Mouse (Mus musculus): Measurements from ENCODE around the gene Acp6. TPM values are rescaled to one million over a fixed set of nuclear protein-coding genes. Genes with fewer than 3 reads are reported as not detected.
A peak's percentile ranks its signal among the peaks of the same experiment; 100 is the strongest.

Gene Acp6
- polyA plus RNA-seq, 1 experiment from 2014 or later, result 54.0 TPM

DNA sequence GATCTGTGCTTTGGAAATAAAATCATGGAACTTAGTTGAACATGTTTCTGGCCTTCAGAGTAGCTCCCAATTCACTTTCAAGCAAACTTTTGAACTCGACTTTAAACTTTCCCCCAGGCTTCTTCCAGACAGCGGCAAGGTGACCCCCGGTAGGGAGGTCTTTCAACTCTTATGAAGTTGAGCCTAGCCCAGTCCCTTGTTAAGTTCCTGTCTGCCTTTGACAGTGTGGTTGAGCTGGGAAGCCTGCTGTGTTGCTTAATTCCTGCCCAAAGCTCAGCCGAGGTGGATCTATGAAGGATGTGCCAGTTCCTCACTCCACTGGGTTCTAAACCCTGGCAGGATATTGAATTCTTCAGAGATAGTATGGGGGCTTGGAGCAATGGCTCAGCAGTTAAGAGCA lies 3.2 kb downstream of the Acp6 start:
- no peak for DNase-seq (ENCODE audit: low spot score)
- Histone ChIP-seq H3K36me3 (peaks cover 14% of the 10 kb centered on the region), H3K4me3 (no peak overlapping the region), H3K27me3 (ENCODE audit: insufficient read depth, poor library complexity, severe bottlenecking) (no peaks in the 10 kb centered on the region), H3K27ac (no peak overlapping the region), H3K4me1 (peaks cover 19% of the 10 kb centered on the region), H3K9me3 (no peaks in the 10 kb centered on the region)
- WGBS, result 65% methylated on average over 4 of the region's 4 CpGs

DNA sequence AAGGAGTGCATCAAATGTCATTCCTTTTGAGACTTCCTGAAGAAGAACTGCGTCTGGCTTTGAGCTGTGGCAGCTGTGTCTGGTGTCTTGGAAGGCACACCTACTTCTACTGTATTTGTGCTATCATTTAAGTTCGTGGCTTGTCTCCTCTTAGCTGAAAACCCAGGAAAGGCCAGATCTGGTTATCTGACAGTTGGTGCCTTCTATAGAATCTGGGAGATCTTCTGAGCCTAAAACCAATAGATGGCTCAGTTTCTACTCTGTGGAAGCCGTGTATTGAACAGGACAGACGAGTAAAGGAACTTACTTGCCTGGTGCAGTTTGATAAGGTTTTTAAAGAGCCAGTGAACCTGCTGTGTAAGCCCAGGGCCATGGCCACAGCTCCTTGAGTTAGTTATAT lies 5.9 kb downstream of the Acp6 start:
- H3K27ac ChIP-seq, result no peak overlapping the region
- no peaks in the 10 kb centered on the region for H3K9me3 ChIP-seq
- peaks cover 31% of the 10 kb centered on the region for H3K36me3 ChIP-seq
- DNase-seq (ENCODE audit: low spot score), result no peak
- H3K4me3 ChIP-seq, result no peak overlapping the region
- 51% methylated on average over 4 of the region's 4 CpGs for WGBS
- peaks cover 19% of the 10 kb centered on the region for H3K4me1 ChIP-seq
- no peaks in the 10 kb centered on the region for H3K27me3 ChIP-seq (ENCODE audit: insufficient read depth, poor library complexity, severe bottlenecking)

DNA sequence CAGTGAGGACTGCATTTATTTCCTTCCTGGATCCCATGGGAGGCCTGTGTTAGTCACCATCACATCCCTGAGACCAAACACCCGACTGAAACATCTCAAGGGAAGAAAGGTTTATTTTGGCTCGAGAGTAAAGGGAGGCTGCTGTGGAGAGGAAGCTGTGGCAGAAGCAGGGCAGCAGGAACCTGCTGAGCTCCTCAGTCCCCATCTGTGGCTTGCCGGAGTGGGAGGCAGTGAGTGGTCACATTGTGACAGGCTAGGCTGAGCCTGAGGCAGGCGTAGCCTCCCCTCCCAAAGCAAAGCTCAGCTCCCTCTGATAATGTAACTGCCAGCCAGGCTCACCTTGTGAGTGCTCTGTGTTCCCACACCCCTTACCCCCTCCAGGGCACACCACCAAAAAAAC lies 8.5 kb downstream of the Acp6 start:
- DNase-seq (ENCODE audit: low spot score), result no peak
- H3K27me3 ChIP-seq (ENCODE audit: insufficient read depth, poor library complexity, severe bottlenecking), result no peaks in the 10 kb centered on the region
- H3K4me3 ChIP-seq, result no peak overlapping the region
- WGBS, result 53% methylated on average over 4 of the region's 4 CpGs
- H3K27ac ChIP-seq, result no peak overlapping the region
- 0 out of 2 replicates have a peak, but pooled peaks cover 9% of the 10 kb centered on the region for H3K4me1 ChIP-seq
- peaks cover 35% of the 10 kb centered on the region for H3K36me3 ChIP-seq
- no peaks in the 10 kb centered on the region for H3K9me3 ChIP-seq

DNA sequence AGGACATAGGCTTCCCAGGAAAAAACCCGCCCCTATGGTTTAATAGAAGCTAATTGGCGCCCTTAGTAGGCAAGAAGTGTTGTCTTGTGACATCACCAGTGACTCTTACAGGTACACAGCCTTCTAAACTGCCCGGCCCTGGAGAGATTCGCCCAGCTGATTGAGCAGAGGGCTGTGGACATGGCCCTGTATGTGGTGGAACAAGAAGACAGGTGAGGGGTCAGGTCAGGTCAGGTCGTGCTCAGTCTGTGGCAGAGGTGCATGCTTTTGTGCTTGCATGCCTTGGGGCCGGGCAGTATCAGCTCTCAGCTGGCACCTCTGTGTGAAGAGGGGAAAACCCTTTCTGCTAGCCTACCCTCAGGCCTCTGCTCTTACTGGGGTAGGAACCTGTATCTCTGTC lies 13.0 kb downstream of the Acp6 start:
- 0 out of 2 replicates have a peak, but pooled peaks cover 6% of the 10 kb centered on the region for H3K4me1 ChIP-seq
- peaks cover 44% of the 10 kb centered on the region for H3K36me3 ChIP-seq
- H3K9me3 ChIP-seq, result no peaks in the 10 kb centered on the region
- H3K27ac ChIP-seq, result no peak overlapping the region
- H3K27me3 ChIP-seq (ENCODE audit: insufficient read depth, poor library complexity, severe bottlenecking), result no peaks in the 10 kb centered on the region
- no peak overlapping the region for H3K4me3 ChIP-seq
- WGBS, result 79% methylated on average over 6 of the region's 6 CpGs
- DNase-seq (ENCODE audit: low spot score), result no peak

DNA sequence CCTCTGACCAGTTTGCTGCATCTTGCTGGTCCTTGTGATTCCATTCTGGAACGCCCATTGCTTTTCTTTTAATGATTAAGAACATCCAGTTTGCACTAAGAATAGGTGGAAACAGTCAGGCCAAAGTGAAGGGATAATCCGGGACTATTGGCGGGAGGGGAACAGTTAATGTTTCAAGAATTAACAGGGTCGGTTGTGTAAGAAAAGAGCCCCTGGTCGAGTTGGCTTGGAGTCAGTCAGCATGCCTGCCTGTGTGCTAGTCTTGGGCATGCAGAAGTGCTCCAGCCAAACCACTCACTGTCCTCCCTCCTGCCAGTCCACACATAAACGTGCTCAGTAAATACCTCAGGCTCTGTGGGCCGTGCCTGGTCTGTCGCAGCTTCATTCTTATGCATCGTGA lies 13.7 kb downstream of the Acp6 start:
- Histone ChIP-seq H3K4me3 (no peak overlapping the region), H3K9me3 (no peaks in the 10 kb centered on the region), H3K27me3 (ENCODE audit: insufficient read depth, poor library complexity, severe bottlenecking) (no peaks in the 10 kb centered on the region), H3K27ac (no peak overlapping the region), H3K36me3 (peaks cover 46% of the 10 kb centered on the region), H3K4me1 (no peaks in the 10 kb centered on the region)
- DNase-seq (ENCODE audit: low spot score), result no peak
- 78% methylated on average over 9 of the region's 9 CpGs for WGBS

DNA sequence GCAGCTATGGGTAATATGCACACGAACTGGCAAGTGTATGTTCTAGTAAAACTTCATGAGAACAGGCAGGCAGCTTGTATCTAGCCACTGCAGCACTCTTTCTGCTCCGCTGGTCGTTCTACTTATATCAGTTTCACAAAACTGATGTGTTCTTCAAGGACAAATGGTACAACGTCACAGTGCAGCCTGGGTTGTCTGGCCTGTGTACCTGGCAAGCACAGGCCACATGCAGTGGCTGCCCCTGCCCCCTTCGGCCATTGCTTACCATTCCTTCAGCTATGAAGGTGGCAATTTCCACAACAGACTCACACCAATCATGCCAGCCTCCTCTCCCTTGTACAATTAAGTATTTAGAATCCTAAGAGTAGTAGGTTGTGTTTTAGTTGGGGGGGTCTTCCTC lies 14.1 kb downstream of the Acp6 start:
- H3K36me3 ChIP-seq, result peaks cover 46% of the 10 kb centered on the region
- H3K4me1 ChIP-seq, result no peaks in the 10 kb centered on the region
- no peaks in the 10 kb centered on the region for H3K9me3 ChIP-seq
- no peaks in the 10 kb centered on the region for H3K27me3 ChIP-seq (ENCODE audit: insufficient read depth, poor library complexity, severe bottlenecking)
- H3K4me3 ChIP-seq, result no peak overlapping the region
- no peak overlapping the region for H3K27ac ChIP-seq
- DNase-seq (ENCODE audit: low spot score), result no peak
- WGBS, result 87% methylated on average over 5 of the region's 5 CpGs

DNA sequence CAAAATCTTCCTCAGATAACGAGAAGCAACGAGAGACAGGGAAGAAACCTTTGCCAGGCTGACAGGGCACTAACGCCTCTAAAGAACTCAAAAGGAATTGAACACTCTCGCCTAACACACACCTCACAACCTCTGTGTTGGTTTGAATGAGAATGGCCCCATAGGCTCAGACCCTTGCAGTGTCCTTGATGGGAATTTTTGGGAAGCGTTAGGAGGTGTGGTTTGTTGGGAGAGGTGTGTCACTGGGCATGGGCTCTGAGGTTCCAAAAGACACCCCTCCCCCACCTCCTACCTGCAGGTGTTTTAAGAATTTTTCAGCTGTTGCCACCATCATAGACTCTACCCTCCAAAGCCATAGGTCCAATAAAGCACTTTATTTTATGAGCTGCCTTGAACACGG lies 20.3 kb downstream of the Acp6 start:
- WGBS, result 73% methylated on average over 6 of the region's 6 CpGs
- Histone ChIP-seq H3K27ac (no peak overlapping the region), H3K4me1 (no peaks in the 10 kb centered on the region), H3K27me3 (ENCODE audit: insufficient read depth, poor library complexity, severe bottlenecking) (no peaks in the 10 kb centered on the region), H3K36me3 (peaks cover 32% of the 10 kb centered on the region), H3K9me3 (no peaks in the 10 kb centered on the region), H3K4me3 (no peak overlapping the region)
- no peak for DNase-seq (ENCODE audit: low spot score)

DNA sequence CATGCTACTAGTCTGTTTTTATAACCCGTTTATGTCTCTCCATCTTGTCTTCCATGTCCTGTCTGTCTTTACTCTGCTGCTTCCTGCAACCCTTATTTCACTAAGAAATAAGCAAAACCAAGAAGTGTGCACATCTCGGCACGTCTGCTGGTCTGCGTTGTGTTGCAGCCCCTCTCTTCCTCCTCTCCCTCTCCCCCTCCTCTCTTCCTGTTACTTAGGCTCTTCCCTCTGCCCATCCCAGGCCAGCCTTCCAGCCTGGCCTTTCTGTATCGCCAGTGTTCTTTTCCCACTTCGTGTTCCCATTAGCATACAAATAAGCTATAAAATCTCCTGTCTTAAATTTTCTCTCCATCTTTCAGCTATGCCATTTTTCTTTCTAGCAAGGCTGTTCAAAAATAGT lies 21.9 kb downstream of the Acp6 start:
- H3K27me3 ChIP-seq (ENCODE audit: insufficient read depth, poor library complexity, severe bottlenecking), result peaks cover 7% of the 10 kb centered on the region; the same call in 1 of the 2 replicates
- peaks cover 4% of the 10 kb centered on the region; the same call in 1 of the 2 replicates for H3K4me1 ChIP-seq
- no peak overlapping the region for H3K4me3 ChIP-seq
- DNase-seq (ENCODE audit: low spot score), result no peak
- no peaks in the 10 kb centered on the region for H3K9me3 ChIP-seq
- peaks cover 24% of the 10 kb centered on the region for H3K36me3 ChIP-seq
- 59% methylated on average over 6 of the region's 6 CpGs for WGBS
- H3K27ac ChIP-seq, result no peak overlapping the region

DNA sequence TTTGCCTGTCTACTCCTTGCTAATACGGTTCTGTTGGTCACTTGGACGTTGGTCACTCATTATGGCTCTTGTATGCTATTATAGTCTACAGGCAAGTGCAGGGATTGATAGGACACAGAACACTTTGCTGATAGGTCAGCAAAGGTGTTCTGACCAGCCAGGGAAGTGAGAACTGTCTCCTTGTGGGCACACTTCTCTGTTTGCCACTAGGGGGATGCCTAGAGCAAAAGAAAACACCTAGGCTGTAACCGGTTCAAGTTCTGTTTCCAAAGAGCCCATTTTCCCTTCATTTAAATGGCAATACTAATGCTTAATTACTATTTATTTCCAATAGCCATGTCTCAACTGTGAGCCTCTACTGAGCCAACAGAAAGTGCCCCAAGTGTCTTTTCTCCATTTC lies 25.2 kb downstream of the Acp6 start:
- WGBS, result 31% methylated on average over 3 of the region's 3 CpGs
- Histone ChIP-seq H3K27ac (no peak overlapping the region), H3K4me1 (peaks cover 4% of the 10 kb centered on the region), H3K4me3 (no peak overlapping the region), H3K27me3 (ENCODE audit: insufficient read depth, poor library complexity, severe bottlenecking) (peaks cover 7% of the 10 kb centered on the region; the same call in 1 of the 2 replicates), H3K36me3 (no peaks in the 10 kb centered on the region), H3K9me3 (no peaks in the 10 kb centered on the region)
- DNase-seq (ENCODE audit: low spot score), result no peak

DNA sequence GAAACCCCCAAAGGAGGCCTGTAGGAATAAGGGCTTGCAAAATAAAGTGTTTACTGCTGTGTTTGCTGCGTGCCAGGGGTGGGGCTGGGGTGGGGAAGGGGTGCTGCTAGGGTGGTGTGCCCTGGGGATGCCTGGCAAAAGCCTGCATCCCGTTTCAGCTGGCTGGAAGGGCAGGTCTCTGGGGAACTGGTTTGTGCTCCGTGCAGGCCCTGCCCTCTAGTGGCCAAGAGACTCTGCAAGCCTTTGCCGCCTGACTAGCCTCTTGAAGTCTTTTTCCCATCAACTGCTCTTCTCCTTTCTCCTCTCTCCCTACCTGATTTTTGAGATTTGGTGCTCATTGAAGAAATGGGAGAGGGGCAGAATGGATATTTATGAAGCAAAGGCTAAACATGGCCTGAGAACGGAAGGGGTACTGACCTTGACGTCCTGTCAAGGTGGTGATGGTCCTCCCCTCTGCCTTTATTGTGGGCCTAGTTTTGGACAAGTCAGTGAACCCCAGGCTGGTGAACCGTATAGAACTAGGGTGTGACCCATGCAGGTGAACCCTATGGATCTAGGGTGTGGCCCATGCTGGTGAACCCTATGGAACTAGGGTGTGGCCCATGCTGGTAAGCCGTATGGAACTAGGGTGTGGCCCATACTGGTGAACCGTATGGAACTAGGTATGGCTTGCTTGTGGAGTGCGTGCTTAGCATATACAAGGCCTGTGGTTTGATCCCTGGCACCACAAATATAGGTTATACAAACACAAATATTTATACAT lies 26.7 kb downstream of the Acp6 start:
- peaks cover 8% of the 10 kb centered on the region for H3K4me1 ChIP-seq
- WGBS, result 41% methylated on average over 10 of the region's 10 CpGs
- no peaks in the 10 kb centered on the region for H3K36me3 ChIP-seq
- no peak overlapping the region for H3K4me3 ChIP-seq
- peaks cover 7% of the 10 kb centered on the region; the same call in 1 of the 2 replicates for H3K27me3 ChIP-seq (ENCODE audit: insufficient read depth, poor library complexity, severe bottlenecking)
- no peaks in the 10 kb centered on the region for H3K9me3 ChIP-seq
- H3K27ac ChIP-seq, result no peak overlapping the region
- DNase-seq (ENCODE audit: low spot score), result peak; percentile 89

DNA sequence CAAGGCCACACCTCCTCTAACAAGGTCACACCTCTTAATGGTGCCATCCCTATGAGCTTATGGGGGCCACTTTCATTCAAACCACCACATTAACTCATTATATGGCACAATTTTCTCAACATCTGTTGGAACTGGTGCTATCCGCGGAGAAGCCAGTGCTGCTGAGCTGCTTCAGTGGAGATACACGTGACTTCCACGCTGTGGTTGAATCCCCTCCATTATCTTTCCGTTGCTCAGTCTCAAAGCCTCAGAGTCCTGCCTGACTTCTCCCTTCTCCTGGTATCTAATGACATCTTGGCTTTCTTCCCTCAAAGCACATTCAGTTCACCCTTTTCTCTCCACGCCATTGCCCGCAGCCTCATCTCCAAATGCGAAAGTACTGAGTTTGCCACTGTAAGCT lies 38.0 kb downstream of the Acp6 start:
- no peaks in the 10 kb centered on the region for H3K36me3 ChIP-seq
- peaks cover 4% of the 10 kb centered on the region; the same call in 1 of the 2 replicates for H3K4me1 ChIP-seq
- no peaks in the 10 kb centered on the region for H3K27me3 ChIP-seq (ENCODE audit: insufficient read depth, poor library complexity, severe bottlenecking)
- H3K4me3 ChIP-seq, result no peak overlapping the region
- H3K9me3 ChIP-seq, result no peaks in the 10 kb centered on the region
- WGBS, result 82% methylated on average over 8 of the region's 8 CpGs
- no peak for DNase-seq (ENCODE audit: low spot score)
- no peak overlapping the region for H3K27ac ChIP-seq

DNA sequence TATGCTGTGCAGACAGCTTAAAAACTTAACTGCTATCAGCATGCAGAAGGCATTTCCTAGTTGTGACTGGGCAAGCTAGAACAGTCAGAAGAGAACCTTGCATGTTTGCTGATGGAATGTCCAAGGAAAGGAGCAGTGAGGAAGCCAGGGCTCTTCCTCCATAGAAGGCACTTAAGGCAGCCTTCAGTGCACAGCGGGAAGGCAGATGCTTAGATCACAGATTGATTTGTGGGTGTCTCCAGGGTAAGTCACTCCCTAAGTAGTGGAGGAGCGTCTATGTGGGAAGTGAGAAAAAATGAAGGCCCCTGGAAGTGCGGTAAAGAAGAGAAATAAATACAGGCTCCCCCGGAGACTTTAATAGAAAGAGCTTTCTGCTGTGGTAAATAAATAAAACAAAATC lies 40.7 kb downstream of the Acp6 start:
- H3K27me3 ChIP-seq (ENCODE audit: insufficient read depth, poor library complexity, severe bottlenecking), result no peaks in the 10 kb centered on the region
- 29% methylated on average over 4 of the region's 4 CpGs for WGBS

DNA sequence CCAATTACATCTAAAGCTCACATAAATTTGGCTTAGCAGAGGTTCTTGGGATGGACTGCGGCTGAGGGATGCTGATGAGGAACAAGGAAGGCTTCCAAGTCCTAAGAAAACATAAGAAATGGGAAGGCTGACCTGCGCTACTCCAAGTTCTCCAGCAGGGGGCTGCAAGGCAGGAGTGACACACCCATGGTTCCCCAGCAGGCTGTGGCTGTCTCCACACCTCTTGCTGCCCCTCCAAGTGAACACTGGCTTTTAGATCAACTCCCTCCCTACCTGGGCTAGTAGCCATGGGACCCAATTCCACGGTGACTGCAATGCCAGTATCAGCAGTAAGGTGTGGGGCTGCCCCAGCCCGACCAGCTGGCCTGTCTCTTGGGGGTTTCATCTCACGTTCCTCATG lies 43.4 kb downstream of the Acp6 start:
- Histone ChIP-seq H3K27ac (no peak overlapping the region), H3K27me3 (ENCODE audit: insufficient read depth, poor library complexity, severe bottlenecking) (no peaks in the 10 kb centered on the region), H3K9me3 (no peaks in the 10 kb centered on the region), H3K4me3 (no peak overlapping the region), H3K4me1 (peaks cover 10% of the 10 kb centered on the region; the same call in 1 of the 2 replicates), H3K36me3 (peaks cover 35% of the 10 kb centered on the region)
- WGBS, result 44% methylated on average over 5 of the region's 5 CpGs
- DNase-seq (ENCODE audit: low spot score), result peak; percentile 85

More for the DNA sequence above, 40.7 kb downstream of the Acp6 start:
- Histone ChIP-seq H3K9me3 (no peaks in the 10 kb centered on the region), H3K4me3 (no peak overlapping the region), H3K27ac (no peak overlapping the region), H3K4me1 (peaks cover 10% of the 10 kb centered on the region; the same call in 1 of the 2 replicates), H3K36me3 (peaks cover 11% of the 10 kb centered on the region; the same call in 1 of the 2 replicates)
- no peak for DNase-seq (ENCODE audit: low spot score)

Measured in heart, embryonic 10.5 days (tissue).